16 mouse cellular contexts compared by ENCODE assay signal in the genomic region with DNA sequence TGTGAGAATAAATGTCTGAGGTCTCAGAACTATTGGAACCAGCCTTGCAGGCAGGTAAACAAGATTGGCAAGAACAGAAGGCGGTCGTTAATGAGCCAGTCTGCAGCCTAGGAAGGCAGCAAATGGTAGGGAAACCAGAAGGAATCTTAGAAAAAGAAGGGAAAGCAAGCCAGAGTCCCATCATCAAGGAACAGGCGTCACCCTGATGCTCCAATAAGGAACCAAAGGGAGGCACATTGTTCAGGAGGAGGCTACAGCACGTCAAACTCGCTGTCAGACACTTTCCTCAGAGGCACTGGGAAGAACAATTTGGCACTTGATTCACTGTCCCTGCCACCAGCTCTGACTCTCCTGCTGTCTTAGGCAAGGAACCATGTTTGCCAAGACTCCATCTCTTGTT.
DNase-seq lines count a peak whose midpoint lies in the region; ATAC-seq lines count a peak whose summit lies in the region.
"Had no signal": no experiment of that assay in that cellular context is flagged by ENCODE, and none has a peak within 500 bp of the region (broad histone marks: within the 10 kb centered on the region; RNA-seq: fewer than 3 reads in every experiment).

No protein-coding gene starts in this region.

- no peaks in the 10 kb centered on the region for H3K9me3 ChIP-seq in forebrain, embryonic 14.5 days (replicated peaks; ENCODE audit: control insufficient read depth, low read length)
- no peaks in the 10 kb centered on the region for H3K9me3 ChIP-seq in forebrain, embryonic 12.5 days
- no peaks in the 10 kb centered on the region for H3K9me3 ChIP-seq in heart, embryonic 13.5 days
- H3K9me3 ChIP-seq: embryonic facial prominence, embryonic 13.5 days; hindbrain, embryonic 15.5 days had no signal

- peak; percentile 70 for ATAC-seq in forebrain, embryonic 14.5 days
- ATAC-seq in forebrain, embryonic 12.5 days (ENCODE audit: low FRiP score), result no peak
- no peak for ATAC-seq in heart, embryonic 13.5 days (ENCODE audit: extremely low read depth, insufficient number of reproducible peaks, low FRiP score, low TSS enrichment)

- no peak overlapping the region for H3K9ac ChIP-seq in forebrain, embryonic 14.5 days (ENCODE audit: low read length)
- H3K9ac ChIP-seq in forebrain, embryonic 12.5 days, result no peak overlapping the region
- H3K9ac ChIP-seq in heart, embryonic 13.5 days, result no peak overlapping the region
- H3K9ac ChIP-seq: embryonic facial prominence, embryonic 13.5 days; hindbrain, embryonic 15.5 days had no signal

- H3K27me3 ChIP-seq in forebrain, embryonic 14.5 days (replicated peaks; ENCODE audit: control insufficient read depth, insufficient read depth, low read length), result no peaks in the 10 kb centered on the region
- no peaks in the 10 kb centered on the region for H3K27me3 ChIP-seq in forebrain, embryonic 12.5 days
- no peaks in the 10 kb centered on the region; the same call in 1 of the 2 replicates for H3K27me3 ChIP-seq in heart, embryonic 13.5 days (replicated peaks)
- H3K27me3 ChIP-seq: embryonic facial prominence, embryonic 13.5 days; hindbrain, embryonic 15.5 days had no signal

- 0 out of 2 replicates have a peak, but pooled peaks cover 2% of the 10 kb centered on the region for H3K4me1 ChIP-seq in forebrain, embryonic 14.5 days (ENCODE audit: control insufficient read depth, insufficient read depth, low read length)
- peaks cover 13% of the 10 kb centered on the region for H3K4me1 ChIP-seq in forebrain, embryonic 12.5 days
- H3K4me1 ChIP-seq in heart, embryonic 13.5 days, result peaks cover 23% of the 10 kb centered on the region
- H3K4me1 ChIP-seq: embryonic facial prominence, embryonic 13.5 days had no signal

- no peak overlapping the region for H3K4me3 ChIP-seq in forebrain, embryonic 14.5 days (ENCODE audit: low read depth, low read length)
- no peak overlapping the region for H3K4me3 ChIP-seq in forebrain, embryonic 12.5 days (replicated peaks)
- H3K4me3 ChIP-seq in heart, embryonic 13.5 days, result no peak overlapping the region
- H3K4me3 ChIP-seq: embryonic facial prominence, embryonic 13.5 days; hindbrain, embryonic 15.5 days had no signal

- peak overlapping the region; percentile 48; the same call in 1 of the 2 replicates for H3K27ac ChIP-seq in forebrain, embryonic 14.5 days (ENCODE audit: low read depth, low read length)
- H3K27ac ChIP-seq in forebrain, embryonic 12.5 days, result no peak overlapping the region
- 0 out of 2 replicates have a peak overlapping the region, but pooled peaks have one; percentile 67 for H3K27ac ChIP-seq in heart, embryonic 13.5 days (replicated peaks)
- H3K27ac ChIP-seq: embryonic facial prominence, embryonic 13.5 days; hindbrain, embryonic 15.5 days had no signal

- no peaks in the 10 kb centered on the region for H3K36me3 ChIP-seq in forebrain, embryonic 14.5 days (ENCODE audit: control insufficient read depth, insufficient read depth, low read length)
- H3K36me3 ChIP-seq in forebrain, embryonic 12.5 days (replicated peaks), result no peaks in the 10 kb centered on the region
- H3K36me3 ChIP-seq in heart, embryonic 13.5 days, result no peaks in the 10 kb centered on the region
- H3K36me3 ChIP-seq: embryonic facial prominence, embryonic 13.5 days; hindbrain, embryonic 15.5 days had no signal

- peak; percentile 66 for DNase-seq in forebrain, embryonic 14.5 days (ENCODE audit: low spot score)
- DNase-seq in heart, postnatal 14 days, result no peak
- DNase-seq in thymus, postnatal 14 days, result peak; percentile 10
- no peak for DNase-seq in thymus, postnatal 10 days (ENCODE audit: low spot score in 2 of 2)
- no peak for DNase-seq in urinary bladder, adult 2 months (ENCODE audit: low spot score)
- DNase-seq in kidney, postnatal 4 days, result no peak
- DNase-seq: adrenal gland, postnatal 10 days; cerebellum, adult 18-20 months; cerebellum, adult 9-11 months; cerebellum, postnatal 36 days; gastrocnemius, postnatal 10 days; heart, postnatal 36 days had no signal

- intact Hi-C loops in heart, postnatal 14 days (cut with DNase I), result loop anchor here (5.0 kb wide), 1 partner anchor 97 kb away; no protein-coding TSS in a partner anchor

- H3K4me2 ChIP-seq in forebrain, embryonic 14.5 days (ENCODE audit: low read length), result no peak overlapping the region
- no peak overlapping the region for H3K4me2 ChIP-seq in forebrain, embryonic 12.5 days
- no peak overlapping the region for H3K4me2 ChIP-seq in heart, embryonic 13.5 days
- H3K4me2 ChIP-seq: embryonic facial prominence, embryonic 13.5 days; hindbrain, embryonic 15.5 days had no signal

- 50% methylated on average over 5 of the region's 5 CpGs for WGBS in forebrain, embryonic 14.5 days
- 76% methylated on average over 5 of the region's 5 CpGs for WGBS in forebrain, embryonic 12.5 days
- 55% methylated on average over 5 of the region's 5 CpGs for WGBS in heart, embryonic 13.5 days

Comparison
In these comparisons a context has a peak if more than half of its experiments do, and no peak if none do; other contexts are left out.
1. DNase-seq: peak in forebrain, embryonic 14.5 days (single experiment) and thymus, postnatal 14 days (single experiment); none in heart, postnatal 14 days (0 of 2), thymus, postnatal 10 days (0 of 2), urinary bladder, adult 2 months (single experiment) and kidney, postnatal 4 days (0 of 2).